Mouse (Mus musculus): Measurements from ENCODE around the gene Dgcr8. TPM values are rescaled to one million over a fixed set of nuclear protein-coding genes. Genes with fewer than 3 reads are reported as not detected.

The Dgcr8 gene
- total RNA-seq, 2 experiments from 2014 or later, result 12.7 to 14.6 TPM

DNA sequence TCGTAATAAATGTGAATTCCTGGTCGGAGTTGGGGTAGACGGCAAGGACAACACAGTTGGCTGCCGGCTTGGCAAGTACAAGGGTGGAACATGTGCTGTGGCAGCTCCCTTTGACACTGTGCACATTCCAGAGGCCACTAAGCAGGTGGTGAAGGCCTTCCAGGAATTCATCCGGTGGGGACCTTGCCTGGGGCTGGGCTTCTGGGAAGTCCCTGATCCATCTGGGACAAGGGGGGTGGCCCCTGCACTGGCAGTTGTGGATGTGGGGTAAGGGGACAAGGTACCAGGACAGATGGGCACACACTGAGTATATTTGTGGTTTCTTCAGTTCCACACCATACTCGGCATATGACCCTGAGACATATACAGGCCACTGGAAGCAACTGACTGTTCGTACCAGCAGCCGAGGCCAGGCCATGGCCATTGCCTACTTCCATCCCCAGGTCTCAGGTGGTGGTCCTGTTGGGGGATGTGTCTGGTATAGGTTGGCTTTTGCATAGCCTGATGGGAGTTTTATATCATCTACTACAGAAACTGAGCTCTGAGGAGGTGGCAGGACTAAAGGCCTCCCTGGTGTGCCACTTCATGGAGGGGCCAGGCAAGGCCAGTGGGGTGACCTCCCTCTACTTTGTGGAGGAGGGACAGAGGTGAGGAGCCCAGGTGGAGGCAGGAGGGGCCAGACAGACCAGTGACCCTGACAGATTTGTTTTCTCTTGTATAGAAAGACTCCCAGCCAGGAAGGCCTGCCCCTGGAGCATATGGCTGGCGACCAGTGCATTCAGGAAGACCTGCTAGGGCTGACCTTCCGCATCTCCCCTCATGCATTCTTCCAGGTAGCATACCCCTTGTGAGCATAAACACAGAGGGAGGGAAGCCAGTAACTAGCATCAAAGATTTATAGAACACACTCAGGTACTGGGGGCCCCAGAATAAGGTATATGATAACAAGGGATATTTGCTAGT, 37.9 kb downstream of the Dgcr8 start:
- intact Hi-C loops (cut with DNase I), result no loop called here
- no peak for DNase-seq

DNA sequence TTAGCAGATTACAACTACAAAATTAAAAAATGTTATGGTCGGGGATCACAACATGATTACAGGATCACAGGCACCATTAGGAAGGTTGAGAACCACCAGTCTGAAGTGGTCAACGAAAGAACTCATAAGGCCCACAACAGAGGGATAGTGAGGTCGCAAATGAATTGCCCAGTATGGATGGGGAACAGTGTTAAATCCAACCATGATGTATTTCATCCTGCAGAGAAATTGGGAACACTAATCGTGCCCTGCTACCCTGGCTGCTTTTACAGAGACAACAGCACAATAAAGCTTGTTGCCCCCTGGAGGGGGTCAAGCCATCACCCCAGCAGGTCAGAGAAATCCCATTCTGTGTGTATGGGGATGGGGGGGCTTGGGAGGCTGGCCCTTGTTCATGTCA, 38.8 kb downstream of the Dgcr8 start:
- no peak for DNase-seq
- intact Hi-C loops (cut with DNase I), result no loop called here

DNA sequence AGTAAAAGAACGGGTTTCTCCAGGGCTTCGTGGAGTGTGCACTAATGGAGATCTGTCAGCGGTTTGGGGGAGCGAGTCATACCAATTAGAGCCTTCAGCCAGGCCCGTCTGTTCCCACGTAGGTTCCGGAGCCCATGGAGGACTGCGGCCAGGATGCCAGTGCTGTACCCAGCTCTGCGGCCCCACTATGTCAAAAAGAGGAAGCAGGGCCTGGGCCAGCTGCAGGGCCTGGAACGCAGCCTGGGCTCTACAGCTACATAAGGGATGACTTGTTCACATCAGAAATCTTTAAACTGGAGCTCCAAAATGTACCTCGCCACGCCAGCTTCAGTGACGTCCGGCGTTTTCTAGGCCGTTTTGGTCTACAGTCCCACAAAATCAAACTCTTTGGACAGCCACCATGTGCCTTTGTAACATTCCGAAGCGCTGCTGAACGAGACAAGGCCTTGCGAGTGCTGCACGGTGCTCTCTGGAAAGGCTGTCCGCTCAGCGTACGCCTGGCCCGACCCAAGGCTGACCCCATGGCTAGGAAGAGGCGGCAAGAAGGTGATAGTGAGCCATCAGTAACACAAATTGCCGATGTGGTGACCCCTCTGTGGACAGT, 39.6 kb downstream of the Dgcr8 start:
- intact Hi-C loops (cut with DNase I), result loop anchor here (2.0 kb wide), 1 partner anchor 39 kb away; the partner anchor contains the start of gene Dgcr8
- DNase-seq, result peak in 1 of 2 experiments; percentile 47

DNA sequence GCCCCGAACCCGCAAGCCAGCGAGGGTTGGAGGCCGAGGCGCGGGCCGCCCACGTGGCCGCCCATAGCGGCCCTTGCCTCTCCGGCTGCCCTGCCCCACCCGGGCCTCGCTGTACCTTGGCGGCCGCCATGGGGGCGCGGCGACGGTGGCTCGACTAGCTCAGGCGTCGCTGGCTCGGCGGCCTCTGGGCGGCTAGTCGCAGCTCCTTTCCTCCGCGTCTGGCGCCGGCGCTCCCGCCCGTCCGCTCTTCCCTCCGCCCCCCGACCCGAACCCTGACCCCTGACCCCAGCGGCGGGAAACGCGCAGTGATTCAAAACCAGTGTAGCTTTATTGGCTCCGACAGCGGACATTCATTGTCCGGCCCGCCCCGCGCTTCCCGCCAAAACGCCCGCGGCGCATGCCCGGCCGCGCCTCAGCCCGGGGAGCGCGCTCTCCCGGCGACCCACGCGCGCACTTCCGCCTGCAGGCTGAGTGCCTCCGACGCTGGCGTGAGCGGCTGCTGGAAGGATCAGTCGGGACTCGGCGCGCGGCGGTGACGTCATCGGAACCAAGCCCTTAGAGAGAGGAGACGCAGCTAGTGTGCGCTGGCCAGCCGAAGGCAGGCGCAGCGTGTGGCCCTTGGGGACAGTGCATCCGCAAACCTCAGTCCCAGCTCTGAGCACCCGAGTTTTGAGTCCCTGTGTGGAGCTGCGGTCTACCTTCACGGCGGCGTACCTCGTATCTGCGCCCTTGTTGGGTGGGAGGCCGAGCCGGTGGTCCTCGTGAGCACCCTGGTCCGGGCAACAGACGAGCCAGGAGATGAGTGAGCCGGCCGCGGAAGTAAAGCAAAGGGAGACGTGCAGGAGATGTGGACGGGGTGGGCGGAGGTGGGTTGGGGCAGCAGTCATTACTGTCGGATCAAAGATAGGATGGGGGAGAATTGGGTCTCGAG, 40.3 kb downstream of the Dgcr8 start, which contains the start of the genes Trmt2a and Ranbp1:
Gene Trmt2a, plus strand, starts transcription at position 247 of the 931 bp plus-strand sequence.
Gene Ranbp1, minus strand, starts transcription at position 300 of the 931 bp plus-strand sequence.
- intact Hi-C loops (cut with DNase I), result loop anchor here (1.0 to 2.0 kb wide), 2 partner anchors 13 to 40 kb away; partner anchors contain the start of genes Dgcr8 and Zdhhc8
- DNase-seq, result peak; percentile 98 to 99

DNA sequence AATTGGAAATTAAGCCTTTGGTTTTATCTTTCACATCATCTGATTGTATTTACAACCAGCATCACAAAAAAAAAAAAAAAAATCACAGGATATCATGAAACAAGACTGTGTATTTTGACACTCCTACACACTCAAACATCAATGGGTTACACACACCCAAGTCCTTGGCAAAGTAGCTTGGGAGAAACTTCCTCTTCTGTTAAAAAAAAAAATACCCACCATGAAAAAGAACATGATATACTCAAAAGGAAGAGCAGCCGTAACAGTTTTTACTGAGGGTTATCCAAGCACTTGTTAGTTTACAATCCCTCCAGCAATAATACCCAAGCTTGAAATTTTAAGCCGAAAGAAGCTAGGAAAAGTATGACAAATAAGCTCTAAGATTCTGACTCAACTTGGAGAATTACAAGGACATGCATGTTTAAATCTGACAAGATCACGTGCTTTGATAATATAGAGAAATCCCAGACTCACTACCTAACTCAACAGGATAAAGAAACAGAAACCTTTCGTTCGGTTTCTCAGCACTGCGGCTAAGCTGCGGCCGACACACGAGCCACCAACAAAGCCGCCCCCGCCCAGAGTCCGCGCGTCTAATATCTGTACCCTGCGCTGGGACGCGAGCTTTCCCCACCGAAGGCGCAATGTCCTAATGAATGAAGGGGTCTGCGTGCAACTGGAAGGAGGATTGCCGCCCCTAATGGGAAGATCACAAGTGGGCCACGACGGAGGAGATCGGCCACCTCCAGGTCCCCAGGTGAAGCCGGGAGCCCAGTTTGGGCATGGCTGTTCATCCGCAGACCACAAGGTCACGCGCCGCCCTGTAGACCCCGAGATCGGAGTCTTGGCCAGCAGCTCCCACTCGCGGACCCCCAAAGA, 41.3 kb downstream of the Dgcr8 start:
- no peak for DNase-seq
- intact Hi-C loops (cut with DNase I), result loop anchor here (1.0 to 2.0 kb wide), 2 partner anchors 12 to 41 kb away; partner anchors contain the start of genes Dgcr8 and Zdhhc8

DNA sequence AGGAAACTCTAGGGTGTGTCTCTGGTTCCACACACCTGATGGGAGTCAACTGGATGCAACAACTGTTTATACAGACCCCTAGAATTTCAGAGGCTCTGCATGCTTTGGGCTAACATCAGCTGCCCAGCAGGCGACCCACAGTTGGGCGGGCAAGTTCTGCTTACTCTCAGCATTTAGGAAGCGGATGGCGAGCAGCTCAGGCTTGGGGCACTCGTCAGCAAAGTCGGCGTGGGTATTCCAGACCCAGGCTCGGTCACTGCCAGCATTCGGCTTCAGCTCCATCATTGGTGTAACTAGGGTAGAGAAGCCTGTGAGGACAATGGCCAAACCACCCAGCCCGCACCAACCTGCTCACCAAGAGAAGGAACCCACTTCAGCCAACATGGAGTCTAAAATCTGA, 47.5 kb downstream of the Dgcr8 start:
- no peak for DNase-seq
- intact Hi-C loops (cut with DNase I), result no loop called here

DNA sequence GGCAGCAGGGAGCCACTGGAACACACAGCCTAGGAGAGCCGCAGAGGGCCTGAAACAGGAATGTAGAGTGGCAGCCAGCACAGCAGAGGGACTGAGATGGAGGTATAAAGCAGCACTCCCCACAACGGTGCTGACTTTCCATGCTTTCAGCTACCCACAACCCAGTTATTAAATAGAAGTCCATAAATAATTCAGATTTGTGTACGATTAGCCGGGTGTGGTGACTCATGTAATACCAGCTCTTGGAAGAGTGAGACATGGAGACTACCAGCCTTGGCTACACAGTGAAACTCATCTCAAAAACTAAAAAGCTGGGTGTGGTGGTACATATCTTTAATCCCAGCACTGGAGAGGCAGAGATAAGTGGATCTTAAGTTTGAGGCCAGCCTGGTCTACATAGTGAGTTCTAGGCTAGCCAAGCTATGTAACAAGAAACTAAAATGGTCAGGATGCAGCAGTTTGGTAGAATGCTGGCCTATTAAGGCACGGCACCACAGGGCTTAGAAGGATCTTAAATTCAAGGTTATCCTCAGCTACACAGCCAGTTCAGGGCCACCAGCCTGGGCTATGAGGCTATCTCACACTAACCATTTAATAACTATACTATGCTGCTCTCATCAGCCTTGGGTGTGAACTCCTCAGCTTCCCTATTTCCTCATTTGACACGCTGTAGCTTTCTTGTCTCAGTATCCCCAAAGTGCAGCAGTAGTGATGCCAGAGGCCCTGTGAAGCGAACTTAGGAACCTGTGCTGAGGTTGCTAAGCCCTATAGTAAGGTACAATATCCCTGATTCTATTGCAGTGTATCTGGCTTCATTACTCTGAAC, 52.2 kb downstream of the Dgcr8 start:
- intact Hi-C loops (cut with DNase I), result no loop called here
- DNase-seq, result no peak

DNA sequence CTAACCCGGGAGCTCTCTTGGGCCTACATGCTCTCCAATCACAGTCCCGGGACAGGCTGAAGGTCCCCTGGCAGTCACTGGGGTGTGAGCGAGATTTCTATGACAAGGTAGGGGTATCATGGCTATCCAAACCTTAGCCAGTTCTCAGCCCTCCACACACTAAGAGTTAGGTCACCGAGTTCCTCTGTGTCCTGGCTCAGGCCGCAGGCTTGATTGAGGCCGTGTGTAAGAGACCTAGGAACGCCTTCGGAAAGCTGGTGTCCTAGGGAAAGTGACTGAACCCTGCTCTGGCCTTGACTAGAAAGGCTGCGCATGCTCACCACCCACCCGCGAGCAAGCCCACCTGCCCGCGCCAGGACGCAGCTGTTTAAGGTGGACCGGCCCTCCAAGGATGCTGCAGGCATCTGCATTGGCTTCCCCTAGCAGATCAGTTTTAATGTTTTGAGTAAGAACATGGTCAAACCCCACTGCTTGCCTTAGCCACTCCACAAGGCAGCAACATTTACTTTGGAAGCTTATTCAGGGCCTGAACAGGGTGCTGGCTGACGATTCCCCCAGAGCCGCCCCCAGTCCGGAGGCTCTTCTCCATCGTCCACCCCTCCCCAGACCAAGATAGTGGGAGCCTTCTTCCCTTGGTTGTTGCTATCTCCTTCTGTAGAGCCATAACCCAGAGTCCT, 53.5 kb downstream of the Dgcr8 start:
- DNase-seq, result peak; percentile 70 to 80

DNA sequence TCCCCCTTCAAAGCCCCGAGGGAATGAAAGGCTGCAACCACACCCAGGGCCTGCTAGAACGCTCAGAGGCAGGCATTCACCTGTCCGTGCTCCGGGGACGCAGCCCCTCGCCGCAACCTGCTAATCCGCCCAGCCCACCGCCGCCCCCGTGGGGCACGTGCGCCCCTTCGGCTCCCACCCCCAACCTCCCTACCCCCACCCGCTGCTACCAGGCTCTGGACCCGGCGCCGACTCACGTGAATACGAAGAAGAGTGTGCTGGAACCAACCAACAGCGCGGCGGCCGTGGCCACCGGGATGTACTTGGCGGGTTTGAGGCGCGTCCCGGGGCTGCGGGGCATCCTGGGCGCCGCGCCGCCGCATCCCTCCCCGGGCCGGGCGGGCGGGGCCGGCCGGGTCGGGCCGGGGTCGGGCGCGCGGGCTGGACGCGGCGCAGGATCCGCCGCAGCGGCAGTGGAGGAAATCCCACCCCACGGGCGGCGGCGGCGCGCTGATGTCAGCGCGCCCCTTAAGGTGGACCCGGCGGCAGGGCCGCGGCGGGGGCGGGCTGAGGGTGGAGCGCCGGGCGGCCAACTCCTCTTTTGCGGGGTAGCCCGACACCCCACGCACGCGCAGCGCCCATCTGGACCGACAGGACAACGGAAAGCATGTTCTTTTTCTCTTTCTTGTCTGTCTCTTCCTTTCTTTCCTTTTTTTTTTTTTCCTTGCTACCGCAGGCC, 54.2 kb downstream of the Dgcr8 start, which contains the start of gene Zdhhc8:
Gene Zdhhc8, minus strand, starts transcription at position 466 of the 718 bp plus-strand sequence.
- peak; percentile 47 to 79 for DNase-seq
- intact Hi-C loops (cut with DNase I), result loop anchor here (1.0 kb wide), 1 partner anchor 13 kb away; the partner anchor contains the start of genes Ranbp1 and Trmt2a

More for the DNA sequence above, 53.5 kb downstream of the Dgcr8 start:
- intact Hi-C loops (cut with DNase I), result loop anchor here (1.0 kb wide), 1 partner anchor 13 kb away; the partner anchor contains the start of genes Ranbp1 and Trmt2a

DNA sequence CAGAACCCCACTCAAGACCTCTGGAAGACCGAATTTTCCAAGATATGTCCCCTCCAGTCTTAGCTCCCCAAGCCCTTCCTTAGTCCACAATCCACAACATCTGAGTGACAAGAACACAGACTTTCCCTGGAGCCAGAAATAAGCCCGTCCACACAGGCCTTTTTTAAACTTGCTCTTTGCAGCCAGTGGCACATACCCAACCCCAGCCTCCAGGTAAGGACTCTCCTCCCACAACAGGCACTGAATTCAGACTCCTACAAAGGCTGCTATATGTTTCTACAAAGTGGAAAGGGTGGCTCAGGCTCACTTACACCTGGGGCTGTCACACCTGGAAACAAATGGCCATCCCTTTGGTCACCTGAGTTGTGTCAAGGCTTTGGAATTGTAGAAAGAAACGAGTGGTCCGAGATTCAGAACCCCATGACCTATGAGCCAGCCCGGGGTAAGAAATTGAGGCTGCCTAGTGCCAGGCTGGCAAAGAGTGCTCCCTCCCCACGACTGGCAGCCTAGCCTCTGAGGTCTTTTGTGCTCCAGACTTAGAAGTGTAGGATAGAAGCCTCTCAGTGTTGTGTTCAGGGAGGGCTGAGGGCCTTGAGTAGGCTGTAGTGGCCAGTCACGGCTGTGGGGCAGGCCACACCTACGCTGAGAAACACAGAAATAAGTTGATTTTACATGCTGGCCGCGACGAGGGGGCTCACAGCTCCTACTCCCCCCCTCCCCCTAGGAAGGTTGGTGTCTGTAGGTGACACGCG, 55.0 kb downstream of the Dgcr8 start:
- intact Hi-C loops (cut with DNase I), result no loop called here
- DNase-seq, result no peak

DNA sequence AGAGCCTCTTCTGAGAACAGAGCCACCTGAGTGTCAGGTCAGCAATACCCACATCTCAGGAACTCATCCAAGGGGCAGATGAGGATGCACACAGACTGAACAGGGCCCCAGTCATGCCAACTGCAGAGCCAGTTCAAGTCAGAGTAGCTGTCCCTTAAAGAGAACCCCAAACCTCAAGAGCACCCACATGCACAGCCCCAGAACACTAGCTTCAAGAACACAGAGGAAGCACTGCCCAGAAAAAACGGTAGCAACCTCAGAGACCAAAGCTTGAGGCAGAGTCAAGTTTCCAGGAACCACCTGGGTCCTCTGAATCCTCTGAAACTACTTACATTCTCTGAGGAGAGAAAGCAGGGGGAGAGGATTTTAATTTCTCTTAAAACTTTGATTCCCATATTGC, 55.6 kb downstream of the Dgcr8 start:
- intact Hi-C loops (cut with DNase I), result no loop called here
- no peak for DNase-seq

DNA sequence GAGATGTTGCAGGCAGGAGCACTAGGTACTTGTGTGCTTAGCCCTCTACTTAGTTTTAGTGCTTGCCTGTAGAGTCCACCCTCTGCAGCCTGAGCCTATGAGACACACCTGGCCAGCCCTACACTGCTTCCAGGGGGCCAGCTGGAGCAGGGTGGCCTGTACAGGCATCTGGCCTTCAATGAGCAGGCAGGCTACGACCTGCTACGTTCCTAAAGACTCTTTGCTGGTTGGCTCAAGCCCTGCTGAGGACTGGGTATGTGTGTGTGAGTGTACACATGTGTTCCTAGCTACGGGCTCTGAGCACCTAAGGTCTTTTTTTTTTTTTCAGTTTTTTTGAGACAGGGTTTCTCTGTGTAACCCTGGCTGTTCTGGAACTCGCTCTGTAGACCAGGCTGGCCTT, 57.6 kb downstream of the Dgcr8 start:
- DNase-seq, result no peak
- intact Hi-C loops (cut with DNase I), result no loop called here

DNA sequence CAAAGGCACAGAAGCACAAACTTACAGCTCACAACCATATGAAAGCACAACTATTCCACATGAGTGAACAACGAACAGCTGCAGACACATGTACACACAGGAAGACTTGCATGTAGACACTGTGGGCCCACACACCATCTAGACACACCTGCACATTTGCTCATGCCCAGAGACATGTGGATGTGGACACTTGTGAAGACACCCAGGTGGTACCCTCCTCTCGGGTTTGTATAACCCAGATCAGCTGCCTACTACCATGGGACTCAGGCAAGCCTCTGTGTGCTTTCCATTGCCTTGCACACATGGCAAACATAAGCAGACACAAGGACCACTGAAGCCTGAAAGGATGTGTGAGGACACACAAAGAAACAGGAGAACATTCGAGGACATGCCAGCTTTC, 58.0 kb downstream of the Dgcr8 start:
- intact Hi-C loops (cut with DNase I), result no loop called here
- DNase-seq, result no peak

DNA sequence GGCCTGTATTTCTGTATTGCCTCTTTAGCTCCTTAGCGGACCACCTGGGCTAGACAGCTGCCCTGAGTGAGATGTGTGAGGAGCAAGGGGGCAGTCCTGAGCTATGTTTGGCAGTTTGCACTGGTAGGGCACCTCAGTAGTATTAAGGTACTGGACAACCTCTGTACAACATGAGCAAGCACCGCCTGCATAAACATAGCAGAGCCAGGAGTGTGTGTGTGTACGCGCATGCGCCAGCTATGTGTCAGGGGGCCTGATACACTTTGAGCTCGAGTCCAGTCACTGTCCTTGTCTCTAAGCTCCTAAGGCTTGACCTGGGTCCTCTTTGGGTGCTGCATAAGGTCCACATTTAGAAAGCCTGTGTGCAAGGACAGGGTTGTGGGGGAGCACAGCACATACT, 58.4 kb downstream of the Dgcr8 start:
- intact Hi-C loops (cut with DNase I), result no loop called here
- DNase-seq, result no peak

DNA sequence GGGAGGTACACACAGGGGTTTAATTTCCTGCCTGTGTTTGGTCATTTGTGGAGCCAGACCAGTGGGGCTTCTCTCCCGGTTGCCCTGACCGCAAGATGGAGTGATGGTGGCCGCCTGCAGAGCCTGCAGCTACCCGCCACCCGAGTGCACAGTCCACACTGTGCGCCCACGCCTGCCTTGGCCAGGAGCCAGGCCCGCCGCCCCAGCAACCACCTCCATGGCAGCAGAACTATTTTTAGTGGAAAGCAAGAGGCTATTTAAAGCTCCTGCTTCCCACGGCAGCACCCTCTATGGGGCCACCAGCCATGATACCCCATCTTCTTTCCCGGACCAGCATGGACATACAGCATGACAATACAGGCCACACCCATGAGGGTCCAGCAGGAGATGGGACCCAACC, 59.4 kb downstream of the Dgcr8 start:
- DNase-seq, result peak; percentile 51 to 52
- intact Hi-C loops (cut with DNase I), result no loop called here

DNA sequence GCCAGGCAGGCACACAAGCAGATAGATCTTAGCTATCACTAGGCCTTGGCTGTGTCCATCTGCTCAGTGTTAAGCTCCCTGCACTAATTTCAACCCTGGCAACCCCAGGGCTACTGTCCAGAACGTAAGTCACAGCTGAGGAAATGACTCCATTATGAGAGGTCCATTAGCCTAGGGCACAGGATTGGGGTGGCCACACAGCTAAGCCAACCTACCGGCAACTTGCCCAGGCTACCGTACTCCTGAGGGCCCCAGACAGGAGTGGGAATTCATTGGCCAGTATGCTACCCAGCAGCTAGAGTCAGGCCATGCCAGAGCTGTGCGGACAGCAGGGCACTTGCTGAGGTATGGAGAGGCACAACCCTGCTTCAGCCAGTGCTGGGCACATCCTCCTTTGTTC, 60.2 kb downstream of the Dgcr8 start:
- intact Hi-C loops (cut with DNase I), result no loop called here
- no peak for DNase-seq

Measured in heart, postnatal 36 days (tissue).